Mouse (Mus musculus) intestine, embryonic 15.5 days (tissue): ENCODE measurements around the gene Rpl24. TPM values are rescaled to one million over a fixed set of nuclear protein-coding genes. Genes with fewer than 3 reads are reported as not detected.

Experiments used
- ATAC-seq: fragments of 200-750 bp; cut with Nextera tagmentation; 2 replicates; pipeline ENCODE4 v1.8.0; 2017; ENCODE audit warnings: moderate TSS enrichment, moderate library complexity
- H3K27ac ChIP-seq: fragments of 300-500 bp; sonication (generic); 2 replicates; pipeline ENCODE4 v1.5.1; 2015; ENCODE audit warnings: mild to moderate bottlenecking, inconsistent platforms
- H3K27me3 ChIP-seq: fragments of 300-500 bp; sonication (generic); replicated peaks from 2 replicates; pipeline ENCODE4 v1.6.1; 2015; ENCODE audit warnings: inconsistent platforms
- H3K36me3 ChIP-seq: fragments of 300-500 bp; sonication (generic); 2 replicates; pipeline ENCODE4 v1.6.1; 2015; ENCODE audit warnings: inconsistent platforms
- H3K4me1 ChIP-seq: fragments of 300-500 bp; sonication (generic); replicated peaks from 2 replicates; pipeline ENCODE4 v1.6.1; 2015; ENCODE audit warnings: inconsistent platforms
- H3K4me2 ChIP-seq: fragments of 300-500 bp; sonication (generic); replicated peaks from 2 replicates; pipeline ENCODE4 v1.6.1; 2015; ENCODE audit warnings: mild to moderate bottlenecking, inconsistent platforms
- H3K4me3 ChIP-seq: fragments of 300-500 bp; sonication (generic); replicated peaks from 2 replicates; pipeline ENCODE4 v1.5.1; 2015; ENCODE audit warnings: inconsistent platforms
- H3K9ac ChIP-seq: fragments of 300-500 bp; sonication (generic); 2 replicates; pipeline ENCODE4 v1.6.1; 2015; ENCODE audit warnings: inconsistent platforms
- H3K9me3 ChIP-seq: fragments of 300-500 bp; sonication (generic); 2 replicates; pipeline ENCODE4 v1.6.1; 2016; ENCODE audit warnings: inconsistent platforms
- WGBS: fragments of 180-500 bp; shearing (Covaris S2); methylation state at CpG from one replicate; pipeline ENCODE4 v1.1.7; 2015; 5-methylcytosine and 5-hydroxymethylcytosine counted together
- polyA plus RNA-seq: library from polyadenylated mRNA; unstranded; fragments of >200 nt; fragmentation: Nextera tagmentation; extraction: Ambion mirVana; gene quantifications from 2 replicates; pipeline ENCODE4 v1.2.1, GENCODE M21; 2015

Gene Rpl24
- polyA plus RNA-seq, 1 experiment from 2014 or later = 790 TPM

GRCm38 (mm10) chr16:55973431-55974255 lies 7.6 kb downstream of the Rpl24 start, which contains the start of gene Zbtb11:
TSS of gene Zbtb11 (plus strand) at chr16:55973883.
- Histone ChIP-seq H3K27ac (peak within 1 kb of the TSS; percentile 91), H3K36me3 (peaks cover 19% of the 10 kb centered on the region), H3K4me3 (peak within 1 kb of the TSS; percentile 100), H3K9me3 (no peaks in the 10 kb centered on the region), H3K4me1 (peaks cover 20% of the 10 kb centered on the region), H3K27me3 (no peaks in the 10 kb centered on the region), H3K4me2 (peak within 1 kb of the TSS; percentile 57), H3K9ac (peak within 1 kb of the TSS; percentile 95)
- under 1% methylated on average over 84 of the region's 86 CpGs for WGBS
- peak; percentile 96 for ATAC-seq

GRCm38 (mm10) chr16:55974256-55974902 lies 8.3 kb downstream of the Rpl24 start:
- Histone ChIP-seq H3K9me3 (no peaks in the 10 kb centered on the region), H3K27ac (peak overlapping the region; percentile 91), H3K4me3 (peak overlapping the region; percentile 100), H3K9ac (peak overlapping the region; percentile 95), H3K4me1 (peaks cover 20% of the 10 kb centered on the region), H3K27me3 (no peaks in the 10 kb centered on the region), H3K4me2 (peak overlapping the region; percentile 57), H3K36me3 (peaks cover 16% of the 10 kb centered on the region)
- WGBS = under 1% methylated on average over 55 of the region's 55 CpGs
- peak; percentile 91 for ATAC-seq

- peak; percentile 37 for ATAC-seq
Observed at GRCm38 (mm10) chr16:55974903-55975285, 8.8 kb downstream of the Rpl24 start.

GRCm38 (mm10) chr16:55986001-55986400 lies 19.9 kb downstream of the Rpl24 start:
- Histone ChIP-seq H3K4me2 (no peak overlapping the region), H3K36me3 (0 out of 2 replicates have a peak, but pooled peaks cover 5% of the 10 kb centered on the region), H3K9me3 (no peaks in the 10 kb centered on the region), H3K27ac (no peak overlapping the region), H3K27me3 (no peaks in the 10 kb centered on the region), H3K4me1 (no peaks in the 10 kb centered on the region), H3K9ac (no peak overlapping the region), H3K4me3 (no peak overlapping the region)
- ATAC-seq = no peak
- WGBS = 95% methylated on average over 3 of the region's 3 CpGs

More at GRCm38 (mm10) chr16:55974903-55975285, 8.8 kb downstream of the Rpl24 start:
- peak overlapping the region; percentile 100 for H3K4me3 ChIP-seq
- no peaks in the 10 kb centered on the region for H3K27me3 ChIP-seq
- H3K9me3 ChIP-seq = no peaks in the 10 kb centered on the region
- peak overlapping the region; percentile 91 for H3K27ac ChIP-seq
- H3K4me1 ChIP-seq = peaks cover 18% of the 10 kb centered on the region
- WGBS = 4% methylated on average over 14 of the region's 14 CpGs
- peak overlapping the region; percentile 57 for H3K4me2 ChIP-seq
- H3K36me3 ChIP-seq = peaks cover 11% of the 10 kb centered on the region; the same call in 1 of the 2 replicates
- H3K9ac ChIP-seq = peak overlapping the region; percentile 95

GRCm38 (mm10) chr16:55990311-55990710 lies 24.2 kb downstream of the Rpl24 start:
- H3K27ac ChIP-seq = no peak overlapping the region
- no peaks in the 10 kb centered on the region for H3K9me3 ChIP-seq
- H3K4me1 ChIP-seq = no peaks in the 10 kb centered on the region
- H3K4me3 ChIP-seq = no peak overlapping the region
- no peaks in the 10 kb centered on the region for H3K27me3 ChIP-seq
- 0 out of 2 replicates have a peak, but pooled peaks cover 6% of the 10 kb centered on the region for H3K36me3 ChIP-seq
- no peak overlapping the region for H3K4me2 ChIP-seq
- WGBS = 93% methylated on average over 4 of the region's 4 CpGs
- ATAC-seq = no peak
- H3K9ac ChIP-seq = no peak overlapping the region

GRCm38 (mm10) chr16:55994235-55994634 lies 28.2 kb downstream of the Rpl24 start:
- Histone ChIP-seq H3K4me2 (no peak overlapping the region), H3K27me3 (no peaks in the 10 kb centered on the region), H3K4me1 (no peaks in the 10 kb centered on the region), H3K36me3 (peaks cover 6% of the 10 kb centered on the region; the same call in 1 of the 2 replicates), H3K9ac (no peak overlapping the region), H3K9me3 (no peaks in the 10 kb centered on the region), H3K4me3 (no peak overlapping the region), H3K27ac (no peak overlapping the region)
- ATAC-seq = no peak
- WGBS = 93% methylated on average over 2 of the region's 2 CpGs

- H3K9me3 ChIP-seq = no peaks in the 10 kb centered on the region
- no peak overlapping the region for H3K4me3 ChIP-seq
- peaks cover 16% of the 10 kb centered on the region for H3K36me3 ChIP-seq
- H3K27ac ChIP-seq = no peak overlapping the region
- H3K27me3 ChIP-seq = no peaks in the 10 kb centered on the region
- H3K9ac ChIP-seq = no peak overlapping the region
- no peaks in the 10 kb centered on the region for H3K4me1 ChIP-seq
- ATAC-seq = no peak
- no peak overlapping the region for H3K4me2 ChIP-seq
- WGBS = 96% methylated on average over 11 of the region's 11 CpGs
Observed at GRCm38 (mm10) chr16:56006798-56007197, 40.7 kb downstream of the Rpl24 start.

- Histone ChIP-seq H3K4me2 (no peak overlapping the region), H3K9me3 (no peaks in the 10 kb centered on the region), H3K27ac (no peak overlapping the region), H3K36me3 (peaks cover 17% of the 10 kb centered on the region), H3K27me3 (no peaks in the 10 kb centered on the region), H3K4me1 (no peaks in the 10 kb centered on the region), H3K9ac (no peak overlapping the region), H3K4me3 (no peak overlapping the region)
- WGBS = 87% methylated on average over 1 of the region's 1 CpGs
- ATAC-seq = no peak
Observed at GRCm38 (mm10) chr16:56008862-56009261, 42.8 kb downstream of the Rpl24 start.

GRCm38 (mm10) chr16:56012789-56013743 lies 47.0 kb downstream of the Rpl24 start:
- 88% methylated on average over 10 of the region's 10 CpGs for WGBS
- H3K4me3 ChIP-seq = no peak overlapping the region
- H3K4me1 ChIP-seq = no peaks in the 10 kb centered on the region
- no peaks in the 10 kb centered on the region for H3K9me3 ChIP-seq
- ATAC-seq = peak; percentile 46; the same call in 1 of the 2 replicates
- no peak overlapping the region for H3K4me2 ChIP-seq
- no peak overlapping the region for H3K9ac ChIP-seq
- H3K27me3 ChIP-seq = no peaks in the 10 kb centered on the region
- H3K27ac ChIP-seq = no peak overlapping the region
- peaks cover 13% of the 10 kb centered on the region for H3K36me3 ChIP-seq

GRCm38 (mm10) chr16:56014076-56014475 lies 48.0 kb downstream of the Rpl24 start:
- 56% methylated on average over 7 of the region's 7 CpGs for WGBS

GRCm38 (mm10) chr16:56019660-56020059 lies 53.6 kb downstream of the Rpl24 start:
- Histone ChIP-seq H3K9me3 (no peaks in the 10 kb centered on the region), H3K4me2 (no peak overlapping the region), H3K4me1 (no peaks in the 10 kb centered on the region), H3K4me3 (no peak overlapping the region), H3K9ac (no peak overlapping the region), H3K27me3 (no peaks in the 10 kb centered on the region), H3K36me3 (peaks cover 26% of the 10 kb centered on the region), H3K27ac (no peak overlapping the region)
- no peak for ATAC-seq
- 94% methylated on average over 7 of the region's 7 CpGs for WGBS

More at GRCm38 (mm10) chr16:56014076-56014475, 48.0 kb downstream of the Rpl24 start:
- Histone ChIP-seq H3K4me3 (no peak overlapping the region), H3K4me1 (no peaks in the 10 kb centered on the region), H3K27ac (no peak overlapping the region), H3K27me3 (no peaks in the 10 kb centered on the region), H3K9ac (no peak overlapping the region), H3K9me3 (no peaks in the 10 kb centered on the region), H3K4me2 (no peak overlapping the region), H3K36me3 (peaks cover 20% of the 10 kb centered on the region)
- no peak; the same call in 1 of the 2 replicates for ATAC-seq
